Mouse (Mus musculus): Measurements from ENCODE around the gene Sall1.

Sall1 gene

DNA sequence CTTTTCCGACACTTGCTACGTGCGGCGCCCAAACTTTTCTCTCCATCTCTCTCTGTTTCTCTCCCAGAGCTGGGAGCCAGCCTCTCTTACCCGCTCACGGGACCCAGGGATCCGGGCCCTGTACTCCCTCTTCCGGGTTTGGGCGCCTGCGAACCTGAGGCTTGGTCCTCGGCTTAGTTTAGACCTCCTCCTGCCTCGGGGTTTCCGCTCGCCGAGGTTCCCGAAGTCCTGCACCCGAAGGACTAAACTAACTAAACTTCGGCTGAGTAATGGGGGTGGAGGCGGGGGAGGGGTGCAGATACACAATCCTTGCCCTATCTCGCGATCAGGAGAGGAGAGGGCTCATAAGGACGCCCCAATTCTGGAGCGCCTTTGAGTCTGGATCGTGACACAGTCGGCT is at the start of gene Sall1:
TSS of gene Sall1 (minus strand) at position 223 of the 400 bp plus-strand sequence.
- no peak for ATAC-seq (ENCODE audit: insufficient number of reproducible peaks, low FRiP score, low TSS enrichment)

DNA sequence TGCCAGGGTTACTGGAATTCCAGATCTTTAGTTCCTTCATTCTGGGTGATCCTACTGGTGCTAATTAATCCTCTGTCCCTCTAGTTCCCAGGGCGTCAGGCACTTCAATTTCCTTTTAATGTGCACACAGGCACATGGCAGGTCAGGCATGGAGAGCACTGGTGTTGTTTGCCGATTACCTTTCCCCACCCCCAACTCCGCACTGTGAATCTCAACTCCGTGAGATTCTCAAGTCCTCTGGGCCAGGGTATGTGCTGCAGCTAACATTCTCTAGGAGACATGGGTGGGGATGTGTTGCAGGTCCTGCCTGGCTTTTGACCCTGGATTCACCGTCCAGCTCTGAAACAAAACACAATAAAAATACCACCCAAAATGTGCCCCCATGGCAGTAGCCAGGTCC is 46.0 kb upstream of the Sall1 start:
- ATAC-seq (ENCODE audit: insufficient number of reproducible peaks, low FRiP score, low TSS enrichment): no peak

GRCm38 (mm10) chr8:89079147-89079546 is 35.2 kb upstream of the Sall1 start:
- ATAC-seq (ENCODE audit: insufficient number of reproducible peaks, low FRiP score, low TSS enrichment): no peak

GRCm38 (mm10) chr8:89072968-89073382 is 29.0 kb upstream of the Sall1 start:
- no peak for ATAC-seq (ENCODE audit: insufficient number of reproducible peaks, low FRiP score, low TSS enrichment)

- ATAC-seq (ENCODE audit: insufficient number of reproducible peaks, low FRiP score, low TSS enrichment): no peak
Measured at GRCm38 (mm10) chr8:89067499-89067898, 23.5 kb upstream of the Sall1 start.

DNA sequence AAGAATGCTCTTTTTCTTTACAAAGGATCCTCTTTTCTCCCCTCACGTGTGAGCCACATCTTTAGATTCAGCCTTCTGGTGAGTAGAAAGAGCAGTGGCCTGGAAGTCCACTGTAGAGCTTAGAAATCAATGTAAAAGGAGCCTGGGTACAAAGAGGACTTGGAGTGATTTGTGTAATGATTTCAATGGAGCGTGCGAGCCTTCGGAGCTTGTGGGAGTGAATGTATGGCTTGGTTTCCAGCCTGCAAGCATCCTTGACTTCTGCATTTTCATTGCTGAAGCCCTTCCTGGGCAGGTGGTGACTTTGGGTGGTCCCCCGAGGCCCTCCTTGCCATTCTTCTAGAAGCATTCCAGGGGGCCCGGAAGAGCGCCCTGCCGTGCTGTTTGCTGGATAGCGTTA is 20.1 kb upstream of the Sall1 start:
- no peak for ATAC-seq (ENCODE audit: insufficient number of reproducible peaks, low FRiP score, low TSS enrichment)

DNA sequence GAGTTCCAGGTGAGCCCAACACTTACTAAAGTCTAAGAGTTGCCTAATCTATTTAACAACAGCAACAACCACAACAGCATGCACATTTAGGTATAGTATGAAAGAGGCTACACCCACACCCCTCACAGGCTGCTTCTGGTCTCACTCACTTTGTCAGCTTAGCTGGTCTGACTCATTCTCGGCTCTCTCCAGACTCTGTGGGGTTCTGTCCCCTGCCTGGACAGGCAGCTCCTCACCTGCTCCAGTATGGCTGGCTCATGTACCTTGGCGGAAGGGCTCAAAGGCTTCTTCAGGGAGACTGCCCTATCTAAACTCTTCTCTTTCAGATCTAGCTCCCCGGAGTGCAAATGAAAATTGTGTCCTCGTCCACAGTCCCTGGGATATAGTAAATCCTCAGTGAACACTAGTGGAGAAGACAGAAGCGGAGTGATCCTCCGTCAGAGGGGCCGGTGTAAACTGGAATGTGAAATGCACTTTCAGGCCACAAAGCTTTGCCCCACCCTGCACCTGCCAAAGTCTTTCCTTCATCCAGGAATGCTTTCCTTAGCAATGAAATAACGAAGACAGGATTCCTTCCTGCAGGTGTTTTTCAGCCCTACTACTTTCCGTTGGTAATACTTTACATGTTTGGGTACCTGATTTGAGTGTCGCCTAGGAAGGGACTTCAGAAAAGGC is 19.5 kb upstream of the Sall1 start:
- ATAC-seq (ENCODE audit: insufficient number of reproducible peaks, low FRiP score, low TSS enrichment): no peak

- no peak for ATAC-seq (ENCODE audit: insufficient number of reproducible peaks, low FRiP score, low TSS enrichment)
Measured at GRCm38 (mm10) chr8:89060717-89061116, 16.8 kb upstream of the Sall1 start.

DNA sequence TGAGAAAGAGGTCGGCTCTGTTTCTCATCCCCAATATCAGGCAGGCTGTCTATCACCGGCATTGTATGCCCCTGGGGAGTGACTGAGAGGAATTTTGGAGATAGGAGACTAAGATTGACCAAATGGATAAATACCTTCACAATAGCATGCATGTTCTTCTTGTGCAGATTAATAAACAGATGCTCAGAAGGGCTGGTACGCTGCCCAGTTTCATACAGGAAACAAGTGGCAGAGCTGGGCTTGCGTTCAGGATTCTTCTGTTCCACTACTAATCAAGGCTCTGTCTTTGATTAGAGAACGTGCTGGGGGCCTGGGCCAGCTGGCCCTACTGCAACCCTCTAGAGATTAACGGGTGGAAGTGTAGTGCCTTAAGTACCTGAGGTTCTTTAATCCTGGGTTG is 15.5 kb upstream of the Sall1 start:
- no peak for ATAC-seq (ENCODE audit: insufficient number of reproducible peaks, low FRiP score, low TSS enrichment)

GRCm38 (mm10) chr8:89052880-89053279 is 8.9 kb upstream of the Sall1 start:
- ATAC-seq (ENCODE audit: insufficient number of reproducible peaks, low FRiP score, low TSS enrichment): no peak

GRCm38 (mm10) chr8:89046639-89047348 is 2.8 kb upstream of the Sall1 start:
- ATAC-seq (ENCODE audit: insufficient number of reproducible peaks, low FRiP score, low TSS enrichment): no peak

DNA sequence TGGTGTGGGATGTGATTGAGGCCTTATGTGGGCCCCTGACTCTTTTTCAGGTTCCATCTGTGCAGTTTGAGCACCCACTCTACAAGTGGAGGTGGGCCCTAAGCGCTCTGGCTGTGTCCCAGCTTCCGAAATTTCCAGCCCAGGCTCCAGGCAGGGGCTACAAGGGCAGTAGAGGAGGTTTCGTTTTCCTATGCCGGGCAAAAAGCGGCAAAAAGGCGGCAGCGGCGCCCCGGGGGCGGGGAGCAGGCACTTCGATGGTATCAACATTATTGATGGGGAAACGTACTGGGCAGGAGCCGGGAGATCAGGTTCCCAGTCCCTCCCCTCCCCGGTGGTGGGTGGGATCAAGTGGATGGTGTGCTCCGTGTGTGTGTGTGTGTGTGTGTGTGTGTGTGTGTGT is 2.3 kb upstream of the Sall1 start:
- ATAC-seq (ENCODE audit: insufficient number of reproducible peaks, low FRiP score, low TSS enrichment): no peak

GRCm38 (mm10) chr8:89045726-89046125 is 1.8 kb upstream of the Sall1 start:
- no peak for ATAC-seq (ENCODE audit: insufficient number of reproducible peaks, low FRiP score, low TSS enrichment)

GRCm38 (mm10) chr8:89045218-89045601 is 1.2 kb upstream of the Sall1 start:
- ATAC-seq (ENCODE audit: insufficient number of reproducible peaks, low FRiP score, low TSS enrichment): no peak

- no peak for ATAC-seq (ENCODE audit: insufficient number of reproducible peaks, low FRiP score, low TSS enrichment)
Measured at GRCm38 (mm10) chr8:89044511-89045217, 702 bp upstream of the Sall1 start.

DNA sequence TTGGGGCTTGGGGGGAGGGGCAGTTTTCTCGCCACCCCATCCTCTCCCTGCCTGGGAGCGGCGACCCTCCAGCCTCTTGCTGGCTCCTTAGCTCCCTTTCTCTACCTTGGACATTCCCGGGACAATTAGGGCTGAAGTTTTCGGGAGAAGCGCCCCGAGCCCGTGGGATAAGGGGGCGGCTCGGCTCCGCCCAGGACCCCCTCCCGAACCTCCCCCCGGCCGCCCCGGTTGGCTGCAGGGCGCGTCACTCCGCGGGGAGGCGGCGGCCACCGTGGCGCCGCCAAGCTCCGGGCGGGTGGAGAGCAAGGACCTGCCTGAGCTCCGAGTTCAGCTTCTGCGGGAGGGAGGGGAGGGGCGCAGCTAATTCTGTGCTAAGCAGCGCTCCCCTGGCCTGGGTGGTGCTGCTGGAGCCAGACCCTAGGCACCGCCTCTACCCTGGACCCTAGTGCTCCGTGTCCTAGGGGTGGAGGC is 556 bp downstream of the Sall1 start:
- ATAC-seq (ENCODE audit: insufficient number of reproducible peaks, low FRiP score, low TSS enrichment): no peak; the same call in 1 of the 2 replicates

GRCm38 (mm10) chr8:89042560-89043370 is 1.2 kb downstream of the Sall1 start:
- ATAC-seq (ENCODE audit: insufficient number of reproducible peaks, low FRiP score, low TSS enrichment): no peak

DNA sequence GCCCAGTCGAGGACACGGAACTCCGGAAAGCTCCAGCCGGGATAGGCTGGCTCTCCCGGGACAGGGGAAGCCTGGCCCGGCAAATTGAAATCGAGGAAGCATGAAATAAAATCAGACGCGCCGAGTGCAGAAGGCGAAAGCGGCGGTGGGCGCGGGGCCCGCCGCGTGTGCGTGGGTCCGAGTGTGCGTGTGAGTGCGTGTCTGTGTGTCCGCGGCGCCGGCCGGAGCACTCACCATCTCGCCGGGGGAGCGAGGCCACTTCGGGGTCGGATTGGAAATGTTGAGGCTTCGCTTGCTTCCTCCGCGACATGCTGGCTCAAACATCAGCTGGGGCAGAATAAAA is 1.9 kb downstream of the Sall1 start:
- no peak for ATAC-seq (ENCODE audit: insufficient number of reproducible peaks, low FRiP score, low TSS enrichment)

- no peak for ATAC-seq (ENCODE audit: insufficient number of reproducible peaks, low FRiP score, low TSS enrichment)
Measured at GRCm38 (mm10) chr8:89041421-89042117, 2.4 kb downstream of the Sall1 start.
